Mouse (Mus musculus): Measurements from ENCODE around the gene Fam19a1. TPM values are rescaled to one million over a fixed set of nuclear protein-coding genes. Genes with fewer than 3 reads are reported as not detected.

The Fam19a1 gene
- polyA plus RNA-seq, 1 experiment, result not detected

GRCm38 (mm10) chr6:96289672-96290071, 176.7 kb downstream of the Fam19a1 start:
- Histone ChIP-seq H3K27ac (ENCODE audit: insufficient read depth, low read depth, low read length) (no peak overlapping the region), H3K4me3 (ENCODE audit: insufficient read depth, low read length) (no peak overlapping the region), H3K4me1 (ENCODE audit: control insufficient read depth, insufficient read depth, low read length) (no peaks in the 10 kb centered on the region)
- no peak for TF ChIP-seq POLR2A (IDR thresholded peaks at IDR 0.05; ENCODE audit: borderline replicate concordance, low read depth, low read length)
- no peak for TF ChIP-seq CTCF (IDR thresholded peaks at IDR 0.05; ENCODE audit: low read depth, low read length)

- no peak overlapping the region for H3K27ac ChIP-seq (ENCODE audit: insufficient read depth, low read depth, low read length)
- no peaks in the 10 kb centered on the region for H3K4me1 ChIP-seq (ENCODE audit: control insufficient read depth, insufficient read depth, low read length)
- TF ChIP-seq CTCF (IDR thresholded peaks at IDR 0.05; ENCODE audit: low read depth, low read length) (no peak), POLR2A (IDR thresholded peaks at IDR 0.05; ENCODE audit: borderline replicate concordance, low read depth, low read length) (no peak)
- no peak overlapping the region for H3K4me3 ChIP-seq (ENCODE audit: insufficient read depth, low read length)
These were observed 234.5 kb downstream of the Fam19a1 start for GRCm38 (mm10) chr6:96347491-96347890.

- Histone ChIP-seq H3K4me3 (ENCODE audit: insufficient read depth, low read length) (no peak overlapping the region), H3K4me1 (ENCODE audit: control insufficient read depth, insufficient read depth, low read length) (no peaks in the 10 kb centered on the region), H3K27ac (ENCODE audit: insufficient read depth, low read depth, low read length) (no peak overlapping the region)
- TF ChIP-seq CTCF (IDR thresholded peaks at IDR 0.05; ENCODE audit: low read depth, low read length) (no peak), POLR2A (IDR thresholded peaks at IDR 0.05; ENCODE audit: borderline replicate concordance, low read depth, low read length) (no peak)
These were observed 236.6 kb downstream of the Fam19a1 start for GRCm38 (mm10) chr6:96349446-96350025.

- no peaks in the 10 kb centered on the region for H3K4me1 ChIP-seq (ENCODE audit: control insufficient read depth, insufficient read depth, low read length)
- TF ChIP-seq CTCF (IDR thresholded peaks at IDR 0.05; ENCODE audit: low read depth, low read length) (no peak), POLR2A (IDR thresholded peaks at IDR 0.05; ENCODE audit: borderline replicate concordance, low read depth, low read length) (no peak)
- no peak overlapping the region for H3K4me3 ChIP-seq (ENCODE audit: insufficient read depth, low read length)
- H3K27ac ChIP-seq (ENCODE audit: insufficient read depth, low read depth, low read length), result no peak overlapping the region
These were observed 256.6 kb downstream of the Fam19a1 start for GRCm38 (mm10) chr6:96369544-96369943.

GRCm38 (mm10) chr6:96372848-96373247, 259.9 kb downstream of the Fam19a1 start:
- H3K4me1 ChIP-seq (ENCODE audit: control insufficient read depth, insufficient read depth, low read length), result no peaks in the 10 kb centered on the region
- no peak overlapping the region for H3K27ac ChIP-seq (ENCODE audit: insufficient read depth, low read depth, low read length)
- TF ChIP-seq CTCF (IDR thresholded peaks at IDR 0.05; ENCODE audit: low read depth, low read length) (no peak), POLR2A (IDR thresholded peaks at IDR 0.05; ENCODE audit: borderline replicate concordance, low read depth, low read length) (no peak)
- no peak overlapping the region for H3K4me3 ChIP-seq (ENCODE audit: insufficient read depth, low read length)

GRCm38 (mm10) chr6:96373274-96373673, 260.3 kb downstream of the Fam19a1 start:
- no peaks in the 10 kb centered on the region for H3K4me1 ChIP-seq (ENCODE audit: control insufficient read depth, insufficient read depth, low read length)
- no peak overlapping the region for H3K4me3 ChIP-seq (ENCODE audit: insufficient read depth, low read length)

GRCm38 (mm10) chr6:96376773-96377172, 263.8 kb downstream of the Fam19a1 start:
- TF ChIP-seq CTCF (IDR thresholded peaks at IDR 0.05; ENCODE audit: low read depth, low read length) (no peak), POLR2A (IDR thresholded peaks at IDR 0.05; ENCODE audit: borderline replicate concordance, low read depth, low read length) (no peak)

More at GRCm38 (mm10) chr6:96373274-96373673, 260.3 kb downstream of the Fam19a1 start:
- no peak overlapping the region for H3K27ac ChIP-seq (ENCODE audit: insufficient read depth, low read depth, low read length)
- TF ChIP-seq CTCF (IDR thresholded peaks at IDR 0.05; ENCODE audit: low read depth, low read length) (no peak), POLR2A (IDR thresholded peaks at IDR 0.05; ENCODE audit: borderline replicate concordance, low read depth, low read length) (no peak)

GRCm38 (mm10) chr6:96379229-96379628, 266.3 kb downstream of the Fam19a1 start:
- no peak for TF ChIP-seq CTCF (IDR thresholded peaks at IDR 0.05; ENCODE audit: low read depth, low read length)
- TF ChIP-seq POLR2A (IDR thresholded peaks at IDR 0.05; ENCODE audit: borderline replicate concordance, low read depth, low read length), result no peak
- no peak overlapping the region for H3K27ac ChIP-seq (ENCODE audit: insufficient read depth, low read depth, low read length)
- H3K4me3 ChIP-seq (ENCODE audit: insufficient read depth, low read length), result no peak overlapping the region
- H3K4me1 ChIP-seq (ENCODE audit: control insufficient read depth, insufficient read depth, low read length), result no peaks in the 10 kb centered on the region

More at GRCm38 (mm10) chr6:96376773-96377172, 263.8 kb downstream of the Fam19a1 start:
- H3K4me1 ChIP-seq (ENCODE audit: control insufficient read depth, insufficient read depth, low read length), result no peaks in the 10 kb centered on the region
- H3K27ac ChIP-seq (ENCODE audit: insufficient read depth, low read depth, low read length), result no peak overlapping the region
- H3K4me3 ChIP-seq (ENCODE audit: insufficient read depth, low read length), result no peak overlapping the region

GRCm38 (mm10) chr6:96384441-96384840, 271.5 kb downstream of the Fam19a1 start:
- H3K27ac ChIP-seq (ENCODE audit: insufficient read depth, low read depth, low read length), result no peak overlapping the region
- H3K4me3 ChIP-seq (ENCODE audit: insufficient read depth, low read length), result no peak overlapping the region
- TF ChIP-seq CTCF (IDR thresholded peaks at IDR 0.05; ENCODE audit: low read depth, low read length) (no peak), POLR2A (IDR thresholded peaks at IDR 0.05; ENCODE audit: borderline replicate concordance, low read depth, low read length) (no peak)
- no peaks in the 10 kb centered on the region for H3K4me1 ChIP-seq (ENCODE audit: control insufficient read depth, insufficient read depth, low read length)

- H3K27ac ChIP-seq (ENCODE audit: insufficient read depth, low read depth, low read length), result no peak overlapping the region
- H3K4me1 ChIP-seq (ENCODE audit: control insufficient read depth, insufficient read depth, low read length), result no peaks in the 10 kb centered on the region
- no peak overlapping the region for H3K4me3 ChIP-seq (ENCODE audit: insufficient read depth, low read length)
- TF ChIP-seq POLR2A (IDR thresholded peaks at IDR 0.05; ENCODE audit: borderline replicate concordance, low read depth, low read length), result no peak
- no peak for TF ChIP-seq CTCF (IDR thresholded peaks at IDR 0.05; ENCODE audit: low read depth, low read length)
These were observed 305.9 kb downstream of the Fam19a1 start for GRCm38 (mm10) chr6:96418866-96419265.

Measured in bone marrow macrophage, adult 2 months (primary cell).